Mouse (Mus musculus): ENCODE results near the gene Dcaf10.

DNA sequence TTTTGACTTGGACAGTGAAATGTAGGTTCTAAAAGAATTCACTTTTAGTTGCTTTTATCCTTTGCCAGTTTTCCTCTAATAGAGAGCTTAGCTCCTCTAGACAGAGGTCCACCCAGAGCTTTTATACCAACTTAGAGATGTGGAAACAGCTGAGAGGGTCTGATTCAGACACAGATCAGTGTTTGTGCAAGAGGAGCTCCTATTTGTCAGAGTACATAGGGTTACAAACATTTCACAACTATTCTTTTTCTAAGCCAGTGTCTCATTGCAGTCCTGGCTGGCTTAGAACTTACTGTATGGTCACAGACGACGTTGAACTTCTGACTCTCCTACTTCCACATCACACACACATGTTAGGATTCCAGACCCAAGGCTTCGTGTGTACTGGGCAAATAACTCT is 14.8 kb downstream of the Dcaf10 start:
- no peak for TF ChIP-seq CTCF (IDR thresholded peaks at IDR 0.05; ENCODE audit: low read depth)
- no peak for TF ChIP-seq EP300 (optimal IDR thresholded peaks at IDR 0.05)

Data from stomach, postnatal 0 days (tissue).